Mouse (Mus musculus): ENCODE results near the gene Serpinc1. TPM values are rescaled to one million over a fixed set of nuclear protein-coding genes. Genes with fewer than 3 reads are reported as not detected.
"Not testable (repeated sequence)": the region's sequence is repeated elsewhere in the genome, so short reads cannot be mapped to it uniquely, and the experiment has no call there.

The Serpinc1 gene
- total RNA-seq (2021) = 1 to 10 TPM; 1.2 to 3.9 TPM
- long read RNA-seq, experiment 1, partial matches to known transcripts = 1 of 1 reads
- long read RNA-seq, experiment 1, other reads (novel, unspliced or antisense) = 0 of 1 reads
- long read RNA-seq, experiment 2 = 0 reads

- no peak for DNase-seq (ENCODE audit: low spot score in 2 of 2)
Measured at GRCm38 (mm10) chr1:160978071-160978735, at the start of gene Serpinc1. Gene Serpinc1, plus strand, starts transcription at chr1:160978585.

DNA sequence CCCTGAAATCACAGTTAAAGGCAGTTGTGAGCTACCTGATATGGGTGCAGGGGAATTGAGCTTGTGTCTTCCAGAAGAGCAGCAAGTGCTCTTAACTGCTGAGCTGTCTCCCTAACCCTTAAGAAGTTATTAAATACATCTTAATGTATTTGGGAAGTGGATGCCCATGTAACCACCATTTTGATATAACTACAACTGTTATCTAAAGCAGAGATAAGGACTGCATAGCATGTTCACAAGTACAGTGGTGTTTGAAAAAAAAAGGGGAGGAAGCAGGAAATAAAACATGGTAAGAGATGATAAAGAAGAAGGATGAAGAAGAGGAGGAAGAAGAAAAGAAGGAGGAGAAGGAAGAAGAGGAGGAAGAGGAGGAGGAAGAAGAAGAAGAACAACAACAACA lies 47.1 kb upstream of the Serpinc1 start:
- DNase-seq (ENCODE audit: low spot score in 2 of 2) = no peak

- no peak for DNase-seq (ENCODE audit: low spot score in 2 of 2)
Measured at GRCm38 (mm10) chr1:160933896-160934482, 44.4 kb upstream of the Serpinc1 start.

DNA sequence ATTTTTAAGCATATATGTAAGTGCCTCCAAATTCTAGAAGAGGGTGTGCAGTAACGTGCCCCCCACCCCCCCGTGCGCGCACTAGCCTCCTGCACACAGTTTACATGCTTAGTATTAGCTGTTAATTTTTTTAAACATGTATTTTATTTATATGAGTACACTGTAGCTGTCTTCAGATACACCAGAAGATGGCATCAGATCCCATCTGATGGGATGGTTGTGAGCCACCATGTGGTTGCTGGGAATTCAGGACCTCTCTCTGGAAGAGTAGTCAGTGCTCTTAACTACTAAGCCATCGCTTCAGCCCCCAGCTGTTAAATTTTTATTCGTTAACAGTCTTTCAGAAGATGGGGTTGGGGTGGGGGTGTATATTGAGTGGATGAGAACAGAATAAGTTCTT lies 42.8 kb upstream of the Serpinc1 start:
- DNase-seq (ENCODE audit: low spot score in 2 of 2) = no peak

- DNase-seq (ENCODE audit: low spot score in 2 of 2) = no peak
Measured at GRCm38 (mm10) chr1:160963199-160963598, 15.2 kb upstream of the Serpinc1 start.

DNA sequence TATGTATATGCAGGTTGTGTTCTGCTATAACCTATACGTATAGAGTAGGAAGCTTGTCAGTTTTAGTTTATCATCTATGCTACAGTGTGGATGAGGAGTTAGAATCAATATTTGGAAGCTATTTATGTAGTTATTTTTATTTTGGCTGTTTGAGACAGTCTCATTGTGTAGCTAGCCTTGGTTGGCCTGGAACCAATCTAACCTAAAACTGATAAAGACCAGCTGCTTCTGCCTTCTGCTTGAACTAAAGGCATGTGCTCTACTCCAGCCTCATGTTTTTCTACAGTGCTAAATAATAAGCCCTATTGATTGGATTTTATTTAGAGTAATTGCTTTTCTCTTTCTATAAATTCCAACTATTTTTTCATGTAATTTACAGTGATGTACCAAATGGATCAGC lies 11.1 kb upstream of the Serpinc1 start:
- DNase-seq (ENCODE audit: low spot score in 2 of 2) = no peak

- DNase-seq (ENCODE audit: low spot score in 2 of 2) = no peak
Measured at GRCm38 (mm10) chr1:160968643-160969042, 9.7 kb upstream of the Serpinc1 start.

- DNase-seq (ENCODE audit: low spot score in 2 of 2) = no peak
Measured at GRCm38 (mm10) chr1:160980021-160980420, 1.6 kb downstream of the Serpinc1 start.

DNA sequence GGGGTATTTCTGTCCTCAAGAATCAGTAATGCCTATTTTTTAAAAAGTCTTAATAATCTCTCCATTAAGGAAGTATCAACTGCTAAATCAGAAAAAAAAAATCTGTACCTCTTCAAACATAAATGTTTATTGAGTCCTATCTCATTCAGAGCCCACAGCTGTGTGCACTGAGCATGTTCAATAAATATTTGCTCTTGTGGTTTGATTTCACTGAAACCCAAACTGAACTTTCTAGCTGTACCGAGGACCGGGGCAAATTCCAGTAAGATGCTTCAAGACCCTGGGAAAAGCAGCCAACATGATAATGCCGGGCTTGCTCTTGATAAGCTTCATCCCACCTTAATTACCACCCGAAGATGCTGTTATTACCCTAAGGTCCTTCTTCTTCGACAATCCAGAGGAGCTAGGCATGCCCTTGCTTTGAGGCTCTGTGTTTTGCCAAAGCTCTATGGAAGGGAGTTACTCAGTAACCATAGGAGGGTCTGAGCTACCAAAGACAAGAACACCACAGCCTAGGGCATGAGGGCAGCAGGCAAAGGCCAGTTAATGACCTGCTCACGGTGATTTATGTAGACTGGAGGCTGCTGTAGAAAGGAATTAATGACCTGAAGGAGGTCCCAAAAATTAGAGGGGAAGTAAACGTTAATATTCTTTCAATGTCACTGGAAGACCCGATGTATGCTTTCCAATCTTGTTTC lies 2.3 kb downstream of the Serpinc1 start:
- DNase-seq (ENCODE audit: low spot score in 2 of 2) = no peak

GRCm38 (mm10) chr1:160981337-160981736 lies 3.0 kb downstream of the Serpinc1 start:
- no peak for DNase-seq (ENCODE audit: low spot score in 2 of 2)

GRCm38 (mm10) chr1:160982887-160983286 lies 4.5 kb downstream of the Serpinc1 start:
- DNase-seq (ENCODE audit: low spot score in 2 of 2) = no peak

DNA sequence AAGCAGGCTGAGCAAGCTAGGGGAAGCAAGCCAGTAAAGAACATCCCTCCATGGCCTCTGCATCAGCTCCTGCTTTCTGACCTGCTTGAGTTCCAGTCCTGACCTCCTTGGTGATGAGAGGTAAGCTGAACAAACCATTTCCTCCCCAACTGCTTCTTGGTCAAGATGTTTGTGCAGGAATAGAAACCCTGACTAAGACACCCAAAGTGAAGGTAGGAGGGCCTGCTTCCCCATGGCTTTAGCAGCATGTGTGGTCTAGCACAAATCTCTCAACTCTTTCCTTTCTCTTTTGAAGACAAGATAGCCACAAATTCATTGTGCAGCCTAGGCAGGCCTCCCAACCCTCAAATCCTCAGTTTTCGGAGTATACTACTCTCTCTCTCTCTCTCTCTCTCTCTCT lies 6.3 kb downstream of the Serpinc1 start:
- DNase-seq (ENCODE audit: low spot score in 2 of 2) = not testable (repeated sequence)

GRCm38 (mm10) chr1:160985477-160985876 lies 7.1 kb downstream of the Serpinc1 start:
- DNase-seq (ENCODE audit: low spot score in 2 of 2) = no peak

GRCm38 (mm10) chr1:160986881-160987635 lies 8.7 kb downstream of the Serpinc1 start:
- DNase-seq (ENCODE audit: low spot score in 2 of 2) = no peak

DNA sequence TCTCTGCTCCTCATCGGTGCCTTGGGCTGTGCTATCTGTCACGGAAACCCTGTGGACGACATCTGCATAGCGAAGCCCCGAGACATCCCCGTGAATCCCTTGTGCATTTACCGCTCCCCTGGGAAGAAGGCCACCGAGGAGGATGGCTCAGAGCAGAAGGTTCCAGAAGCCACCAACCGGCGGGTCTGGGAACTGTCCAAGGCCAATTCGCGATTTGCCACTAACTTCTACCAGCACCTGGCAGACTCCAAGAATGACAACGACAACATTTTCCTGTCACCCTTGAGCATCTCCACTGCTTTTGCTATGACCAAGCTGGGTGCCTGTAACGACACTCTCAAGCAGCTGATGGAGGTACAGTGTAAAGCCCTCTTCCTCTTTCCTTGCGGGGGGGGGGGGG lies 11.0 kb downstream of the Serpinc1 start:
- no peak for DNase-seq (ENCODE audit: low spot score in 2 of 2)

DNA sequence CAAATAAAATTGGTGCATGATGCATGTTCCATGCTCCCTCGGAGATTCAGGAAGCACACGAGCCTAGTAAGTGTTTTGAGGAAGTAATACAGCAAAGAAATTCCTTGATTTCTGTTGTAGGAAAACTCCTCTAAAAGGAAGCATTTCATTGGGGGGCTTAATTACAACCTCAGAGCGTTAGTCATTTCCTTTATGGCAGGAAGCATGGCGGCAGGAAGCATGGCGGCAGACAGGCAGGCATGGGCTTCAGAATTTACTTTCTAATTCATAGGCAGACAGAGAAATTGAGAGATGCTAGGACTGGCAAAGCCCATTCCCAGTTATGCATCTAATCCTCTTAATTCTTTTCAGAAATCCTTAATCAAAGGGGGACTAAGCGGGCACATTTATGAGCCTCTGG lies 15.5 kb downstream of the Serpinc1 start:
- no peak for DNase-seq (ENCODE audit: low spot score in 2 of 2)

GRCm38 (mm10) chr1:161004942-161005341 lies 26.6 kb downstream of the Serpinc1 start:
- no peak for DNase-seq (ENCODE audit: low spot score in 2 of 2)

- DNase-seq (ENCODE audit: low spot score in 2 of 2) = no peak
Measured at GRCm38 (mm10) chr1:161005526-161005925, 27.1 kb downstream of the Serpinc1 start.

GRCm38 (mm10) chr1:161006471-161006870 lies 28.1 kb downstream of the Serpinc1 start:
- no peak for DNase-seq (ENCODE audit: low spot score in 2 of 2)

DNA sequence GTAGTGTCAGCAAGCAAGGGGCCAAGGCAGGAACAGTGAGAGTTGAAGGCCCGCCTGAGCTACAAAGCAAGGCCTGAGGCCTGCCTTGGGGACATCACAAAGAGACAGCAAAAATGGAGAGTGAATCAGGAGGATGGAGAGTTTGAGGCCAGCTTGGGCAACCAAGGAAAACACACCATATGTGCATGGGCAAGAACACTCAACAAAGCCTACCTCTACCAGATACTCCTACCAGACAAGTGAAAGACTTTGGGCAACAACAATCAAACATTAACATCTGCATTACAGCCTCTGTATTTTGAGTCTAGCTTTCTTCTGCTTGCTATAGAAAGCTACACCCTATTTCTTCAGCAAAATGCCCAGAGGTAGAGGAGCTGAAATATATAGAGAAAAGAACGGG lies 29.7 kb downstream of the Serpinc1 start:
- DNase-seq (ENCODE audit: low spot score in 2 of 2) = no peak

DNA sequence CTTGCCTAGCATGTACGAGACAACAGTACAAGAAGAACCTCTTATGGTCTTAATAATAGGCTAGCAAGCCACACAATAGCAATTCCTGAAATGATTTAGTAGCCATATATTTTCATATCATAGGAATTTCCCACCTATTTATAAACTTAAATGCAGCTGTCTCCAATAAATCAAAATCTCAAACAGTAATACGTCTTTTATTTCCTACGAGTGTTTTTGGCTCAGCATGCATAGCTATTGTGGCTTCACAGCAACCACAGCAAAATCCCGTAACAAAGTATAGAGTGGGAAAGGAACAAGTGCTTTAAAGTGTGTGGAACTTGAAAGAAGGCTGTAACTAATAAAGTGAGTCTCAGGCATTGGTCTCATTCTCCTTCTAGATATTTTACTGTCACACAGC lies 32.1 kb downstream of the Serpinc1 start:
- DNase-seq (ENCODE audit: low spot score in 2 of 2) = no peak

- no peak for DNase-seq (ENCODE audit: low spot score in 2 of 2)
Measured at GRCm38 (mm10) chr1:161016378-161016777, 38.0 kb downstream of the Serpinc1 start.

Measured in gastrocnemius, postnatal 4 days (tissue).